Mouse (Mus musculus): ENCODE results near the gene Ly6g6e. TPM values are rescaled to one million over a fixed set of nuclear protein-coding genes. Genes with fewer than 3 reads are reported as not detected.

Ly6g6e gene
- polyA plus RNA-seq, 1 experiment from 2014 or later = 12.3 TPM

- under 1% methylated on average over 57 of the region's 57 CpGs for WGBS
- Histone ChIP-seq H3K36me3 (ENCODE audit: control insufficient read depth, insufficient read depth) (peaks cover 4% of the 10 kb centered on the region; the same call in 1 of the 2 replicates), H3K4me2 (ENCODE audit: low read length) (peak within 1 kb of the TSS; percentile 94), H3K4me3 (replicated peaks; ENCODE audit: low read length) (peak within 1 kb of the TSS; percentile 77), H3K4me1 (replicated peaks; ENCODE audit: control insufficient read depth, insufficient read depth, low read length) (peaks cover 22% of the 10 kb centered on the region), H3K27me3 (replicated peaks; ENCODE audit: control insufficient read depth, insufficient read depth, low read length) (peaks cover 5% of the 10 kb centered on the region; the same call in 1 of the 2 replicates), H3K27ac (ENCODE audit: low read length) (peak within 1 kb of the TSS; percentile 70), H3K9me3 (ENCODE audit: control insufficient read depth, low read length) (no peaks in the 10 kb centered on the region), H3K9ac (replicated peaks; ENCODE audit: low read depth, low read length) (peak within 1 kb of the TSS; percentile 66)
- peak; percentile 89 for ATAC-seq
Observed at GRCm38 (mm10) chr17:35058911-35059892, 17.5 kb upstream of the Ly6g6e start, which contains the start of gene Ddah2. TSS of gene Ddah2 (plus strand) at chr17:35059035.

- Histone ChIP-seq H3K27ac (ENCODE audit: low read length) (no peak overlapping the region; the same call in 1 of the 2 replicates), H3K9me3 (ENCODE audit: control insufficient read depth, low read length) (no peaks in the 10 kb centered on the region), H3K27me3 (replicated peaks; ENCODE audit: control insufficient read depth, insufficient read depth, low read length) (peaks cover 11% of the 10 kb centered on the region), H3K4me2 (ENCODE audit: low read length) (peak overlapping the region; percentile 94), H3K4me3 (replicated peaks; ENCODE audit: low read length) (peak overlapping the region; percentile 77), H3K4me1 (replicated peaks; ENCODE audit: control insufficient read depth, insufficient read depth, low read length) (peaks cover 27% of the 10 kb centered on the region), H3K36me3 (ENCODE audit: control insufficient read depth, insufficient read depth) (peaks cover 3% of the 10 kb centered on the region; the same call in 1 of the 2 replicates), H3K9ac (replicated peaks; ENCODE audit: low read depth, low read length) (peak overlapping the region; percentile 66)
- WGBS = 20% methylated on average over 14 of the region's 14 CpGs
- no peak for ATAC-seq
Observed at GRCm38 (mm10) chr17:35060071-35060470, 16.6 kb upstream of the Ly6g6e start.

GRCm38 (mm10) chr17:35060737-35061297 is 15.9 kb upstream of the Ly6g6e start:
- peaks cover 34% of the 10 kb centered on the region for H3K4me1 ChIP-seq (replicated peaks; ENCODE audit: control insufficient read depth, insufficient read depth, low read length)
- H3K27ac ChIP-seq (ENCODE audit: low read length) = no peak overlapping the region
- H3K36me3 ChIP-seq (ENCODE audit: control insufficient read depth, insufficient read depth) = peaks cover 3% of the 10 kb centered on the region; the same call in 1 of the 2 replicates
- 56% methylated on average over 22 of the region's 22 CpGs for WGBS
- H3K4me3 ChIP-seq (replicated peaks; ENCODE audit: low read length) = peak overlapping the region; percentile 77
- H3K4me2 ChIP-seq (ENCODE audit: low read length) = peak overlapping the region; percentile 94
- no peaks in the 10 kb centered on the region for H3K9me3 ChIP-seq (ENCODE audit: control insufficient read depth, low read length)
- H3K27me3 ChIP-seq (replicated peaks; ENCODE audit: control insufficient read depth, insufficient read depth, low read length) = peaks cover 15% of the 10 kb centered on the region
- H3K9ac ChIP-seq (replicated peaks; ENCODE audit: low read depth, low read length) = no peak overlapping the region
- ATAC-seq = no peak

- Histone ChIP-seq H3K4me3 (replicated peaks; ENCODE audit: low read length) (no peak overlapping the region), H3K27ac (ENCODE audit: low read length) (no peak overlapping the region), H3K9me3 (ENCODE audit: control insufficient read depth, low read length) (no peaks in the 10 kb centered on the region), H3K9ac (replicated peaks; ENCODE audit: low read depth, low read length) (no peak overlapping the region), H3K27me3 (replicated peaks; ENCODE audit: control insufficient read depth, insufficient read depth, low read length) (peaks cover 19% of the 10 kb centered on the region), H3K4me1 (replicated peaks; ENCODE audit: control insufficient read depth, insufficient read depth, low read length) (peaks cover 34% of the 10 kb centered on the region), H3K4me2 (ENCODE audit: low read length) (no peak overlapping the region; the same call in 1 of the 2 replicates), H3K36me3 (ENCODE audit: control insufficient read depth, insufficient read depth) (peaks cover 3% of the 10 kb centered on the region; the same call in 1 of the 2 replicates)
- ATAC-seq = no peak
- 83% methylated on average over 8 of the region's 8 CpGs for WGBS
Observed at GRCm38 (mm10) chr17:35061299-35061698, 15.4 kb upstream of the Ly6g6e start.

- Histone ChIP-seq H3K9ac (replicated peaks; ENCODE audit: low read depth, low read length) (no peak overlapping the region), H3K4me3 (replicated peaks; ENCODE audit: low read length) (no peak overlapping the region), H3K9me3 (ENCODE audit: control insufficient read depth, low read length) (no peaks in the 10 kb centered on the region), H3K36me3 (ENCODE audit: control insufficient read depth, insufficient read depth) (peaks cover 3% of the 10 kb centered on the region; the same call in 1 of the 2 replicates), H3K27me3 (replicated peaks; ENCODE audit: control insufficient read depth, insufficient read depth, low read length) (peaks cover 19% of the 10 kb centered on the region), H3K4me2 (ENCODE audit: low read length) (no peak overlapping the region), H3K4me1 (replicated peaks; ENCODE audit: control insufficient read depth, insufficient read depth, low read length) (peaks cover 32% of the 10 kb centered on the region), H3K27ac (ENCODE audit: low read length) (no peak overlapping the region)
- ATAC-seq = no peak
- WGBS = 81% methylated on average over 3 of the region's 3 CpGs
Observed at GRCm38 (mm10) chr17:35063466-35063865, 13.2 kb upstream of the Ly6g6e start.

GRCm38 (mm10) chr17:35064378-35064877 is 12.3 kb upstream of the Ly6g6e start:
- Histone ChIP-seq H3K4me2 (ENCODE audit: low read length) (no peak overlapping the region), H3K9me3 (ENCODE audit: control insufficient read depth, low read length) (no peaks in the 10 kb centered on the region), H3K27ac (ENCODE audit: low read length) (no peak overlapping the region), H3K36me3 (ENCODE audit: control insufficient read depth, insufficient read depth) (peaks cover 3% of the 10 kb centered on the region; the same call in 1 of the 2 replicates), H3K9ac (replicated peaks; ENCODE audit: low read depth, low read length) (no peak overlapping the region), H3K27me3 (replicated peaks; ENCODE audit: control insufficient read depth, insufficient read depth, low read length) (peaks cover 19% of the 10 kb centered on the region), H3K4me1 (replicated peaks; ENCODE audit: control insufficient read depth, insufficient read depth, low read length) (peaks cover 31% of the 10 kb centered on the region), H3K4me3 (replicated peaks; ENCODE audit: low read length) (no peak overlapping the region)
- no peak for ATAC-seq
- 37% methylated on average over 10 of the region's 10 CpGs for WGBS

GRCm38 (mm10) chr17:35064951-35065947 is 11.5 kb upstream of the Ly6g6e start, which contains the start of gene Ly6g6c:
TSS of gene Ly6g6c (plus strand) at chr17:35065388.
- ATAC-seq = no peak
- 0 out of 2 replicates have a peak within 1 kb of the TSS, but pooled peaks have one; percentile 14 for H3K9ac ChIP-seq (replicated peaks; ENCODE audit: low read depth, low read length)
- 2% methylated on average over 48 of the region's 48 CpGs for WGBS

GRCm38 (mm10) chr17:35066084-35066483 is 10.6 kb upstream of the Ly6g6e start, which contains the start of gene Mpig6b:
TSS of gene Mpig6b (minus strand) at chr17:35066184.
- H3K9me3 ChIP-seq (ENCODE audit: control insufficient read depth, low read length) = no peaks in the 10 kb centered on the region
- H3K27me3 ChIP-seq (replicated peaks; ENCODE audit: control insufficient read depth, insufficient read depth, low read length) = peaks cover 19% of the 10 kb centered on the region
- H3K36me3 ChIP-seq (ENCODE audit: control insufficient read depth, insufficient read depth) = peaks cover 1% of the 10 kb centered on the region; the same call in 1 of the 2 replicates
- no peak within 1 kb of the TSS for H3K27ac ChIP-seq (ENCODE audit: low read length)
- peak within 1 kb of the TSS; percentile 20 for H3K4me3 ChIP-seq (replicated peaks; ENCODE audit: low read length)
- 0 out of 2 replicates have a peak within 1 kb of the TSS, but pooled peaks have one; percentile 14 for H3K9ac ChIP-seq (replicated peaks; ENCODE audit: low read depth, low read length)
- 50% methylated on average over 9 of the region's 10 CpGs for WGBS
- no peak for ATAC-seq
- peak within 1 kb of the TSS; percentile 37 for H3K4me2 ChIP-seq (ENCODE audit: low read length)
- H3K4me1 ChIP-seq (replicated peaks; ENCODE audit: control insufficient read depth, insufficient read depth, low read length) = peaks cover 18% of the 10 kb centered on the region

More at GRCm38 (mm10) chr17:35064951-35065947, 11.5 kb upstream of the Ly6g6e start, which contains the start of gene Ly6g6c:
- H3K27me3 ChIP-seq (replicated peaks; ENCODE audit: control insufficient read depth, insufficient read depth, low read length) = peaks cover 19% of the 10 kb centered on the region
- no peak within 1 kb of the TSS for H3K27ac ChIP-seq (ENCODE audit: low read length)
- H3K36me3 ChIP-seq (ENCODE audit: control insufficient read depth, insufficient read depth) = peaks cover 3% of the 10 kb centered on the region; the same call in 1 of the 2 replicates
- peak within 1 kb of the TSS; percentile 20 for H3K4me3 ChIP-seq (replicated peaks; ENCODE audit: low read length)
- H3K4me1 ChIP-seq (replicated peaks; ENCODE audit: control insufficient read depth, insufficient read depth, low read length) = peaks cover 26% of the 10 kb centered on the region
- peak within 1 kb of the TSS; percentile 37 for H3K4me2 ChIP-seq (ENCODE audit: low read length)
- no peaks in the 10 kb centered on the region for H3K9me3 ChIP-seq (ENCODE audit: control insufficient read depth, low read length)
